Mouse (Mus musculus): ENCODE data around the gene C87977. TPM values are rescaled to one million over a fixed set of nuclear protein-coding genes. Genes with fewer than 3 reads are reported as not detected.
"Not testable (repeated sequence)": the region's sequence is repeated elsewhere in the genome, so short reads cannot be mapped to it uniquely, and the experiment has no call there.

Gene C87977
- not detected for total RNA-seq (2022)

- not testable (repeated sequence) for DNase-seq (ENCODE audit: low spot score in 2 of 2)
Measured at GRCm38 (mm10) chr4:144213218-144213617, at the start of gene C87977. TSS of gene C87977 (minus strand) at chr4:144213318.

DNA sequence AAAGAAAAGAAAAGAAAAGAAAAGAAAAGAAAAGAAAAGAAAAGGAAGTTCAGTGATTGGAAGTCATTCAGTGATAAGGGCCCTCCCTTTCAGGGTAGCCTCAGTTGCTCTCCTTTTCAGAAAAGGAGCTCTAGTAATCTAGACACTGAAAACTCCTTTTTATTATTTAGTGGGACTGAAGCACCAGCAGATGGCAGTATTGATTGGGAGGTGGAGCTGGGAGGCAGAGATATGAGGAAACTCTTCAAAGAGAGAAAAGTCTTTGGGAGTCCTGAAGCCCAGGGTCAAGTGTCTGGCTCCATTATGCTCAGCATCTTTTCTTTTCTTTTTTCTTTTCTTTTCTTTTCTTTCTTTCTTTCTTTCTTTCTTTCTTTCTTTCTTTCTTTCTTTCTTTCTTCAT, 41.6 kb upstream of the C87977 start:
- DNase-seq (ENCODE audit: low spot score in 2 of 2), result not testable (repeated sequence)

GRCm38 (mm10) chr4:144190419-144190818, 22.7 kb downstream of the C87977 start, which contains the start of gene Oog2:
TSS of gene Oog2 (plus strand) at chr4:144190719.
- DNase-seq (ENCODE audit: low spot score in 2 of 2), result no peak

DNA sequence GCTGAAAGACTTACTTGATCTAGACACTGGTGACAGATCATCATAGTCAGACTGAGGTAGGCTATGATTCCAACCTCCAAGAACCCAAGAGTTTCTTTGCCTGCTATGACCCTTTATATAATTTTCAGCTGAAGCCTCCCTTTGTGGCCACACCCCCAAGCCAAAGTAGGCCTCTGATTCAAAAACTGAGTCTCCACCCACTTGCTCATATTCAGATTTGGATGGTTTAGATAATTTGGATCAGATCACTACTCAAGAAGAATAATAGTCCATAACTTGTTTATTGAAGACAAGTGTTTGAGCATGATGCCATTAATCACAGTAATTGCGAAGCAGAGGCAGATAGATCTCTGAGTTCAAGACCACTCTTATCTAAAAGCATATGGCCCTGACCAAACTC, 50.6 kb downstream of the C87977 start, which contains the start of gene Oog3:
Gene Oog3 (minus strand): TSS at position 101 of the 400 bp plus-strand sequence.
- DNase-seq (ENCODE audit: low spot score in 2 of 2), result no peak

Other genes starting within 250 kb of the C87977 start
- gene Gm13101, start 246.4 kb downstream of the C87977 start, total RNA-seq (2022), result not detected
- gene Pramef17, start 218.9 kb downstream of the C87977 start, total RNA-seq (2022), result not detected
- gene Pramel4, start 154.2 kb downstream of the C87977 start, total RNA-seq (2022), result not detected
- not detected for gene Gm13102, start 106.8 kb downstream of the C87977 start, total RNA-seq (2022)
- gene Oog3, start 50.7 kb downstream of the C87977 start, total RNA-seq (2022), result not detected
- not detected for gene Oog2, start 22.6 kb downstream of the C87977 start, total RNA-seq (2022)
- gene Pramel5, start 67.2 kb upstream of the C87977 start, total RNA-seq (2022), result not detected
- gene Gm13128, start 116.9 kb upstream of the C87977 start, total RNA-seq (2022), result not detected
- gene Gm13119, start 144.6 kb upstream of the C87977 start, total RNA-seq (2022), result not detected
- not detected for gene Pramef20, start 164.6 kb upstream of the C87977 start, total RNA-seq (2022)
- not detected for gene Pramef12, start 195.1 kb upstream of the C87977 start, total RNA-seq (2022)
- gene 1700012P22Rik, start 225.5 kb upstream of the C87977 start, total RNA-seq (2022), result not detected
- gene Gm9944, start 240.0 kb upstream of the C87977 start, total RNA-seq (2022), result not detected